Mouse (Mus musculus) stomach, embryonic 14.5 days (tissue): ENCODE measurements at regions not wholly inside any gene's neighbourhood (a gene's known extent, or its start where the extent isn't known, plus 50 kb on each side); places are given as distances from the start of the nearest gene placed in this dataset.
"Not testable (repeated sequence)": the region's sequence is repeated elsewhere in the genome, so short reads cannot be mapped to it uniquely, and the experiment has no call there.

Experiments used
- ATAC-seq: fragments of 200-750 bp; cut with Nextera tagmentation; 2 replicates; pipeline ENCODE4 v1.8.0; 2017; ENCODE audit warnings: low read depth, moderate TSS enrichment; ENCODE audit not compliant: insufficient number of reproducible peaks, insufficient read depth, low FRiP score
- H3K27ac ChIP-seq: fragments of 300-500 bp; sonication (generic); 2 replicates; pipeline ENCODE4 v1.5.1; 2014; ENCODE audit warnings: mild to moderate bottlenecking, low read length, moderate library complexity, mixed read lengths
- H3K27me3 ChIP-seq: fragments of 300-500 bp; sonication (generic); 2 replicates; pipeline ENCODE4 v1.6.1; 2014; ENCODE audit warnings: low read length, control low read depth, mixed read lengths; ENCODE audit not compliant: control insufficient read depth, insufficient read depth
- H3K36me3 ChIP-seq: fragments of 300-500 bp; sonication (generic); 2 replicates; pipeline ENCODE4 v1.6.1; 2014; ENCODE audit warnings: mild to moderate bottlenecking, control low read depth, low read length, moderate library complexity, mixed read lengths; ENCODE audit not compliant: control insufficient read depth, insufficient read depth
- H3K4me1 ChIP-seq: fragments of 300-500 bp; sonication (generic); 2 replicates; pipeline ENCODE4 v1.6.1; 2014; ENCODE audit warnings: low read length, control low read depth, mixed read lengths; ENCODE audit not compliant: control insufficient read depth, insufficient read depth
- H3K4me2 ChIP-seq: fragments of 300-500 bp; sonication (generic); replicated peaks from 2 replicates; pipeline ENCODE4 v1.6.1; 2014; ENCODE audit warnings: low read depth, low read length, control low read depth
- H3K4me3 ChIP-seq: fragments of 300-500 bp; sonication (generic); 2 replicates; pipeline ENCODE4 v1.5.1; 2014; ENCODE audit warnings: low read depth, low read length, control low read depth
- H3K9ac ChIP-seq: fragments of 300-500 bp; sonication (generic); replicated peaks from 2 replicates; pipeline ENCODE4 v1.6.1; 2014; ENCODE audit warnings: low read depth, mild to moderate bottlenecking, control low read depth, low read length, moderate library complexity, mixed read lengths
- H3K9me3 ChIP-seq: fragments of 300-500 bp; sonication (generic); 2 replicates; pipeline ENCODE4 v1.6.1; 2016; ENCODE audit warnings: low read depth, low read length, control low read depth; ENCODE audit not compliant: control insufficient read depth
- WGBS: fragments of 180-500 bp; shearing (Covaris S2); extraction: QIAGEN DNeasy Blood & Tissue Kit; methylation state at CpG from one replicate; pipeline ENCODE4 v1.1.7; 2014; 5-methylcytosine and 5-hydroxymethylcytosine counted together

- no peak for ATAC-seq
- no peak overlapping the region for H3K4me3 ChIP-seq
- no peak overlapping the region for H3K4me2 ChIP-seq
- no peaks in the 10 kb centered on the region for H3K36me3 ChIP-seq
- no peaks in the 10 kb centered on the region for H3K27me3 ChIP-seq
- WGBS = 88% methylated on average over 2 of the region's 2 CpGs
- H3K27ac ChIP-seq = no peak overlapping the region
- H3K9me3 ChIP-seq = no peaks in the 10 kb centered on the region
- H3K9ac ChIP-seq = no peak overlapping the region
- H3K4me1 ChIP-seq = no peaks in the 10 kb centered on the region
Observed at GRCm38 (mm10) chr3:7712466-7712865, 1092.2 kb upstream of the 1700008P02Rik start.

GRCm38 (mm10) chr3:7708609-7709008 is 1088.4 kb upstream of the 1700008P02Rik start:
- 66% methylated on average over 2 of the region's 2 CpGs for WGBS

GRCm38 (mm10) chr3:7683536-7683935 is 1063.3 kb upstream of the 1700008P02Rik start:
- no peak overlapping the region for H3K27ac ChIP-seq
- H3K9me3 ChIP-seq = no peaks in the 10 kb centered on the region
- no peak for ATAC-seq
- no peak overlapping the region for H3K4me2 ChIP-seq
- no peak overlapping the region for H3K9ac ChIP-seq
- H3K27me3 ChIP-seq = no peaks in the 10 kb centered on the region
- no peak overlapping the region for H3K4me3 ChIP-seq
- WGBS = 69% methylated on average over 1 of the region's 1 CpGs
- no peaks in the 10 kb centered on the region for H3K36me3 ChIP-seq
- H3K4me1 ChIP-seq = no peaks in the 10 kb centered on the region

More at GRCm38 (mm10) chr3:7708609-7709008, 1088.4 kb upstream of the 1700008P02Rik start:
- no peak overlapping the region for H3K27ac ChIP-seq
- no peaks in the 10 kb centered on the region for H3K9me3 ChIP-seq
- H3K4me1 ChIP-seq = no peaks in the 10 kb centered on the region
- ATAC-seq = no peak
- H3K4me3 ChIP-seq = no peak overlapping the region
- H3K36me3 ChIP-seq = no peaks in the 10 kb centered on the region
- no peak overlapping the region for H3K9ac ChIP-seq
- H3K27me3 ChIP-seq = no peaks in the 10 kb centered on the region
- no peak overlapping the region for H3K4me2 ChIP-seq

DNA sequence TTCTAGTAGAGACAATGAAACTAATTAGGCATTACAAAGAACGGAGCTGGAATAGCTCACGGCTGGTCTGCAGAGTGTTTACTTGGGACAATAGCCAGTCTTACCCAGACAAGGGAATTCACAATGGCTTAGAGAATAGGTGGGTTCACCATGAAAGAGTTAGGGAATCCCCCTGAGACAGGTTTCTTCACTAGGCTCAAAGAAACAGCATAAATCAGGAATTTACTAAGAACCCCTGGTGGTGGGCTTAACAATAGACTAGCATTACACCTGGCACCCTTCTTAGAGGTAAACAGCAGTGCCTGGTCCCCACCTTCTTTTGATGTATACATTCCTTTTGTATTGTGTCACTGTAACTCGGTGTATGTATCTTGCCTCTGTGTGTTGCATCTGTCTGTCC is 1062.6 kb upstream of the 1700008P02Rik start:
- not testable (repeated sequence) for H3K27me3 ChIP-seq, H3K4me1 ChIP-seq, H3K4me3 ChIP-seq, H3K27ac ChIP-seq, H3K4me2 ChIP-seq, H3K36me3 ChIP-seq, ATAC-seq, H3K9ac ChIP-seq, H3K9me3 ChIP-seq
- 72% methylated on average over 3 of the region's 3 CpGs for whole genome bisulfite sequencing

GRCm38 (mm10) chr3:7682311-7682710 is 1062.1 kb upstream of the 1700008P02Rik start:
- 84% methylated on average over 3 of the region's 3 CpGs for WGBS
- no peak overlapping the region for H3K27ac ChIP-seq
- H3K9me3 ChIP-seq = no peaks in the 10 kb centered on the region
- no peaks in the 10 kb centered on the region for H3K4me1 ChIP-seq
- H3K4me3 ChIP-seq = no peak overlapping the region
- H3K9ac ChIP-seq = no peak overlapping the region
- H3K27me3 ChIP-seq = no peaks in the 10 kb centered on the region
- H3K36me3 ChIP-seq = no peaks in the 10 kb centered on the region
- no peak overlapping the region for H3K4me2 ChIP-seq
- ATAC-seq = no peak

DNA sequence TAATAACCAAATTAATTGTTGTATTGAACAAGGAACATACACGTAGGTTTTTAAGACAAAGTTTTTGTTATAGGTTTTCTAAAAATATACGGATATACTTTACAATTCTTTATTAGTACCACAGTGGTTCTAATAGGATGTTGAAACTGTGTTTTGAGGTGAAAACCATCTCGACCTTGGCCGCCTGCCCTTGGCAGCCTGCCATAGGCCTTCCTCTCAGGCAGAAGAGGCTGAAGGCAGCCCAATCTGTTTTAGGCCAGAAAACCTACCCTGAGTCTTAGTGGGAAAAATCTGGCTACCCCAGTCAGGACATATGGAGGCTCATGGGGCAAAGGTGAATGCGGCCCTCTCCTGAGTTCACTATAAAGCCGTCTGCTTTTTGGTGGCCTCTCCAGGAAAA is 1049.7 kb upstream of the 1700008P02Rik start:
- no peaks in the 10 kb centered on the region for H3K4me1 ChIP-seq
- no peak overlapping the region for H3K9ac ChIP-seq
- no peak overlapping the region for H3K4me2 ChIP-seq
- H3K4me3 ChIP-seq = no peak overlapping the region
- no peak overlapping the region for H3K27ac ChIP-seq
- no peak for ATAC-seq
- no peaks in the 10 kb centered on the region for H3K27me3 ChIP-seq
- H3K36me3 ChIP-seq = no peaks in the 10 kb centered on the region
- WGBS = 93% methylated on average over 6 of the region's 6 CpGs
- H3K9me3 ChIP-seq = 0 out of 2 replicates have a peak, but pooled peaks cover 4% of the 10 kb centered on the region

DNA sequence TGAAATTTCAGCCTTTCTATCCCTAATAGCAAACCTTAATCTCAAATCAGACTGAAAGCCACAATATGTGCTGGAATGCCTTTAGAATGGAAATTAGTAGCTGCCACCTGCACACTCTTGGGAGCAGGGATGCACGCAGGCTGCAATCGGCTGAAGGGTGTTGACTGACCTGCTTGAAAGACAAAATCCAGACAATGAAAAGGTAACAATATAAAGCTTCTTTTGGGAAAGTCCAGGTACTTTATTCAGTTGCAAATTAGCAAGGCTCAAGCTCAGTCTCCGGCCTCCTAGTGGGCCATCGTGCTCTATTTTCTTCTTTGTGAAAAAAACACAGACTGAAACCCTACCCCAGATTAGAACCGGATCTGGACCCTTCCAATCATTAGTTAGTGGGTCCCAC is 1047.6 kb upstream of the 1700008P02Rik start:
- H3K27me3 ChIP-seq, H3K9ac ChIP-seq, H3K4me1 ChIP-seq, H3K36me3 ChIP-seq, H3K9me3 ChIP-seq, H3K27ac ChIP-seq, H3K4me2 ChIP-seq, H3K4me3 ChIP-seq, ATAC-seq: not testable (repeated sequence)
- WGBS = 83% methylated on average over 5 of the region's 5 CpGs

GRCm38 (mm10) chr3:7666391-7667142 is 1046.3 kb upstream of the 1700008P02Rik start:
- not testable (repeated sequence) for H3K27ac ChIP-seq, H3K9me3 ChIP-seq, H3K9ac ChIP-seq, H3K4me2 ChIP-seq, H3K36me3 ChIP-seq, ATAC-seq, H3K4me3 ChIP-seq, H3K27me3 ChIP-seq, H3K4me1 ChIP-seq
- WGBS = 64% methylated on average over 9 of the region's 9 CpGs
